Mouse (Mus musculus): ENCODE results near the gene Adgrl1. TPM values are rescaled to one million over a fixed set of nuclear protein-coding genes. Genes with fewer than 3 reads are reported as not detected.

The Adgrl1 gene
- polyA plus RNA-seq, 1 experiment from 2014 or later, result 11.0 TPM

- Histone ChIP-seq H3K4me3 (replicated peaks) (no peak overlapping the region), H3K4me1 (replicated peaks) (peaks cover 21% of the 10 kb centered on the region), H3K9me3 (no peaks in the 10 kb centered on the region), H3K36me3 (no peaks in the 10 kb centered on the region), H3K27me3 (replicated peaks) (no peaks in the 10 kb centered on the region), H3K4me2 (replicated peaks) (no peak overlapping the region), H3K27ac (no peak overlapping the region), H3K9ac (no peak overlapping the region)
- ATAC-seq, result no peak
- WGBS, result 48% methylated on average over 8 of the region's 8 CpGs
These were observed 9.4 kb downstream of the Adgrl1 start for GRCm38 (mm10) chr8:83909311-83909710.

GRCm38 (mm10) chr8:83911809-83912731 is 12.2 kb downstream of the Adgrl1 start:
- no peaks in the 10 kb centered on the region for H3K9me3 ChIP-seq
- no peak overlapping the region for H3K4me3 ChIP-seq (replicated peaks)
- peaks cover 26% of the 10 kb centered on the region for H3K4me1 ChIP-seq (replicated peaks)
- no peak overlapping the region for H3K27ac ChIP-seq
- no peaks in the 10 kb centered on the region for H3K27me3 ChIP-seq (replicated peaks)
- no peak for ATAC-seq
- H3K4me2 ChIP-seq (replicated peaks), result no peak overlapping the region
- no peak overlapping the region for H3K9ac ChIP-seq
- H3K36me3 ChIP-seq, result no peaks in the 10 kb centered on the region
- WGBS, result 65% methylated on average over 5 of the region's 5 CpGs

GRCm38 (mm10) chr8:83914232-83914631 is 14.3 kb downstream of the Adgrl1 start:
- Histone ChIP-seq H3K4me2 (replicated peaks) (no peak overlapping the region), H3K27me3 (replicated peaks) (no peaks in the 10 kb centered on the region), H3K4me1 (replicated peaks) (peaks cover 15% of the 10 kb centered on the region), H3K27ac (no peak overlapping the region), H3K9me3 (no peaks in the 10 kb centered on the region), H3K4me3 (replicated peaks) (no peak overlapping the region), H3K36me3 (no peaks in the 10 kb centered on the region), H3K9ac (no peak overlapping the region)
- WGBS, result 90% methylated on average over 3 of the region's 3 CpGs
- ATAC-seq, result no peak

- WGBS, result 47% methylated on average over 5 of the region's 5 CpGs
- ATAC-seq, result peak; percentile 13; the same call in 1 of the 2 replicates
These were observed 15.0 kb downstream of the Adgrl1 start for GRCm38 (mm10) chr8:83914860-83915259.

GRCm38 (mm10) chr8:83916015-83916414 is 16.1 kb downstream of the Adgrl1 start:
- Histone ChIP-seq H3K4me1 (replicated peaks) (peaks cover 8% of the 10 kb centered on the region), H3K27ac (peak overlapping the region; percentile 9; the same call in 1 of the 2 replicates), H3K27me3 (replicated peaks) (no peaks in the 10 kb centered on the region), H3K4me2 (replicated peaks) (no peak overlapping the region), H3K9me3 (no peaks in the 10 kb centered on the region), H3K9ac (no peak overlapping the region), H3K36me3 (peaks cover 3% of the 10 kb centered on the region; the same call in 1 of the 2 replicates), H3K4me3 (replicated peaks) (no peak overlapping the region)
- 84% methylated on average over 5 of the region's 5 CpGs for WGBS
- ATAC-seq, result no peak

More at GRCm38 (mm10) chr8:83914860-83915259, 15.0 kb downstream of the Adgrl1 start:
- no peak overlapping the region for H3K4me2 ChIP-seq (replicated peaks)
- H3K9ac ChIP-seq, result no peak overlapping the region
- peaks cover 8% of the 10 kb centered on the region for H3K4me1 ChIP-seq (replicated peaks)
- no peaks in the 10 kb centered on the region for H3K9me3 ChIP-seq
- H3K4me3 ChIP-seq (replicated peaks), result no peak overlapping the region
- H3K27ac ChIP-seq, result no peak overlapping the region
- no peaks in the 10 kb centered on the region for H3K36me3 ChIP-seq
- H3K27me3 ChIP-seq (replicated peaks), result no peaks in the 10 kb centered on the region

DNA sequence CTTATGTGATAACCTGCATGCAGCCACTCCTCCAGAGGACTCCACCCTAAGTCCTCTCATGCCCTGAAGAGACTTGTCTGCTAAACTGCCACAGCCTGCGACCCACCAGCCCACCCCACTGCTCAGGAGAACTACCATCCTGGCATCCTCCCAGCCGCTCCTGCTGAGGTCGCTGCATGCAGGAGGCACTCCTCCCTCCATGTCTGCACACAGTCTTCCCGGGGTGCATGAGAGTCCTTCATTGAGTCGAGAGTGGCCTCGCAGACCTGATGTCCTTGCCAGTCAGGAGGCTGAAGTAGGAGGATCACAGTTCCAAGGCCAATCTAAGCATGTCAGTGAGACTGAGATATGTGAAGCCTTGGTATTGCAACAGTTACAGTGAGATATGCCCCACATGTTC is 17.7 kb downstream of the Adgrl1 start:
- peaks cover 8% of the 10 kb centered on the region for H3K4me1 ChIP-seq (replicated peaks)
- H3K27me3 ChIP-seq (replicated peaks), result no peaks in the 10 kb centered on the region
- ATAC-seq, result no peak
- H3K4me3 ChIP-seq (replicated peaks), result no peak overlapping the region
- peaks cover 6% of the 10 kb centered on the region; the same call in 1 of the 2 replicates for H3K36me3 ChIP-seq
- WGBS, result 79% methylated on average over 6 of the region's 6 CpGs
- no peak overlapping the region for H3K27ac ChIP-seq
- H3K9ac ChIP-seq, result no peak overlapping the region
- H3K9me3 ChIP-seq, result no peaks in the 10 kb centered on the region
- H3K4me2 ChIP-seq (replicated peaks), result no peak overlapping the region

GRCm38 (mm10) chr8:83921558-83921957 is 21.7 kb downstream of the Adgrl1 start:
- ATAC-seq, result peak; percentile 29; the same call in 1 of the 2 replicates
- no peaks in the 10 kb centered on the region for H3K27me3 ChIP-seq (replicated peaks)
- H3K9ac ChIP-seq, result no peak overlapping the region
- H3K4me3 ChIP-seq (replicated peaks), result no peak overlapping the region
- no peak overlapping the region for H3K27ac ChIP-seq
- no peaks in the 10 kb centered on the region for H3K9me3 ChIP-seq
- 68% methylated on average over 3 of the region's 3 CpGs for whole genome bisulfite sequencing
- peaks cover 20% of the 10 kb centered on the region for H3K36me3 ChIP-seq
- H3K4me1 ChIP-seq (replicated peaks), result no peaks in the 10 kb centered on the region; the same call in 1 of the 2 replicates
- no peak overlapping the region for H3K4me2 ChIP-seq (replicated peaks)

DNA sequence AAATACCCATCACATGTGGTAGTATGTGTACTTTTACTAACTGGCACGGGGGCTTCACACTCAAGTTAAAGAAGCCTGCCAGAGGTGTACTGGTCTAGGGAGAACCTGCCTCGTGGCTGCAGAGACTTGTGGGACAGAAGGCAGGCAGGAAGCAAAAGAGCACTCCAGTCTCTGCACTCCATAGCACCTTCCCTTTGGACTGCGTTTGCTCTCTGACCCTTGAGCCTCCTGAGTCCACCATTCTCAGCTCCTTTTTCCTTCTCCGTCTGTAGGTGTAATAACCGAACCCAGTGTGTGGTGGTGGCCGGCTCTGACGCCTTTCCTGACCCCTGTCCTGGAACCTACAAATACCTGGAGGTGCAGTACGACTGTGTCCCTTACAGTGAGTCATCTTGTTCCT is 22.8 kb downstream of the Adgrl1 start:
- no peaks in the 10 kb centered on the region for H3K9me3 ChIP-seq
- no peak for ATAC-seq
- 90% methylated on average over 8 of the region's 8 CpGs for WGBS
- no peaks in the 10 kb centered on the region; the same call in 1 of the 2 replicates for H3K4me1 ChIP-seq (replicated peaks)
- no peaks in the 10 kb centered on the region for H3K27me3 ChIP-seq (replicated peaks)
- H3K36me3 ChIP-seq, result peaks cover 20% of the 10 kb centered on the region
- no peak overlapping the region for H3K4me3 ChIP-seq (replicated peaks)
- H3K27ac ChIP-seq, result no peak overlapping the region
- no peak overlapping the region for H3K9ac ChIP-seq
- no peak overlapping the region for H3K4me2 ChIP-seq (replicated peaks)

DNA sequence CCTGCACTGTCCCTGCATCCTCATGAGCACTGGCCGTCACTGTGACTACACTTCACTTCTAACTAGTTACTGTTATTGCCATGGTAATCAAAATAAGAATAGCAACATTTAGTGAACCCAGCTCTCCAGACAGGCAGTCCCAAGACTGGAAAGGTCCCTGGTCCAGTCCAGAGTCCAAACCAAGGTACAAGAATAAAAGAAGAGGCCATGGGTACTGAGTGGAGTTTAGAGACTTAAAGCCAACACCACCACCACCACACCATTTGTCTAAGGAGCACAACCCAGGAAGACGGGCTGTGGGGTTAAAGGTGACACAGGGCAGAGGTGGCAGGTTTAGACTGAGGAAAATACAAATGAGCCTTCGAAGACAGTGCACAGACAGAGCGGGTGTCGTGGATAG is 24.7 kb downstream of the Adgrl1 start:
- Histone ChIP-seq H3K4me3 (replicated peaks) (no peak overlapping the region), H3K27ac (no peak overlapping the region), H3K9me3 (no peaks in the 10 kb centered on the region), H3K9ac (no peak overlapping the region), H3K4me2 (replicated peaks) (no peak overlapping the region), H3K27me3 (replicated peaks) (no peaks in the 10 kb centered on the region), H3K4me1 (replicated peaks) (no peaks in the 10 kb centered on the region), H3K36me3 (peaks cover 20% of the 10 kb centered on the region)
- no peak for ATAC-seq
- WGBS, result 80% methylated on average over 5 of the region's 5 CpGs

- Histone ChIP-seq H3K4me3 (replicated peaks) (no peak overlapping the region), H3K9ac (no peak overlapping the region), H3K36me3 (peaks cover 20% of the 10 kb centered on the region), H3K4me2 (replicated peaks) (no peak overlapping the region), H3K27ac (no peak overlapping the region), H3K4me1 (replicated peaks) (no peaks in the 10 kb centered on the region), H3K9me3 (no peaks in the 10 kb centered on the region), H3K27me3 (replicated peaks) (no peaks in the 10 kb centered on the region)
- no peak for ATAC-seq
- 74% methylated on average over 7 of the region's 7 CpGs for WGBS
These were observed 26.4 kb downstream of the Adgrl1 start for GRCm38 (mm10) chr8:83926266-83926665.

DNA sequence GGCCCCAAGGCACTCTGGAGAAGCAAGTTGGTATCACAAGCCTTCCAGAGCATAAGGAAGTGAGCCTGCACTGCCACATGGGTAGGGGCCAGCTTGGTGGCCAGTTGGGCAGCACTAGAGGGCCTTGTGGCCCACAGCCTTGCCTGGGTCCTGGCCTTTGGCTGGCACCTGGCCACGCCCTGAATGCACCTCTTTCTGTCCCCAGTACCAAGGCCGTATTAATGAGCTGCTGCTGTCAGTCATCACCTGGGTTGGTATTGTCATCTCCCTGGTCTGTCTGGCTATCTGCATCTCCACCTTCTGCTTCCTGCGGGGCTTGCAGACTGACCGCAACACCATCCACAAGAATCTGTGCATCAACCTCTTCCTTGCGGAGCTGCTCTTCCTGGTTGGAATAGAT is 34.3 kb downstream of the Adgrl1 start:
- no peak overlapping the region for H3K4me3 ChIP-seq (replicated peaks)
- no peaks in the 10 kb centered on the region for H3K9me3 ChIP-seq
- no peaks in the 10 kb centered on the region for H3K27me3 ChIP-seq (replicated peaks)
- no peak for ATAC-seq
- H3K9ac ChIP-seq, result no peak overlapping the region
- H3K4me1 ChIP-seq (replicated peaks), result no peaks in the 10 kb centered on the region
- 90% methylated on average over 5 of the region's 5 CpGs for WGBS
- H3K36me3 ChIP-seq, result peaks cover 47% of the 10 kb centered on the region
- H3K27ac ChIP-seq, result no peak overlapping the region
- no peak overlapping the region for H3K4me2 ChIP-seq (replicated peaks)

GRCm38 (mm10) chr8:83934994-83935393 is 35.1 kb downstream of the Adgrl1 start:
- Histone ChIP-seq H3K36me3 (peaks cover 47% of the 10 kb centered on the region), H3K27me3 (replicated peaks) (no peaks in the 10 kb centered on the region), H3K9me3 (no peaks in the 10 kb centered on the region), H3K4me1 (replicated peaks) (no peaks in the 10 kb centered on the region), H3K4me2 (replicated peaks) (no peak overlapping the region), H3K27ac (no peak overlapping the region), H3K4me3 (replicated peaks) (no peak overlapping the region), H3K9ac (no peak overlapping the region)
- ATAC-seq, result no peak
- WGBS, result 89% methylated on average over 2 of the region's 2 CpGs

GRCm38 (mm10) chr8:83935435-83935834 is 35.5 kb downstream of the Adgrl1 start:
- no peaks in the 10 kb centered on the region for H3K9me3 ChIP-seq
- 92% methylated on average over 8 of the region's 8 CpGs for WGBS
- no peak overlapping the region for H3K4me2 ChIP-seq (replicated peaks)
- no peaks in the 10 kb centered on the region for H3K27me3 ChIP-seq (replicated peaks)
- H3K36me3 ChIP-seq, result peaks cover 48% of the 10 kb centered on the region
- H3K4me1 ChIP-seq (replicated peaks), result no peaks in the 10 kb centered on the region
- H3K4me3 ChIP-seq (replicated peaks), result no peak overlapping the region
- H3K9ac ChIP-seq, result no peak overlapping the region
- ATAC-seq, result no peak
- no peak overlapping the region for H3K27ac ChIP-seq

Measured in intestine, embryonic 15.5 days (tissue).